Mouse (Mus musculus): ENCODE data around the gene Myl7. TPM values are rescaled to one million over a fixed set of nuclear protein-coding genes. Genes with fewer than 3 reads are reported as not detected.
"Not testable (repeated sequence)": the region's sequence is repeated elsewhere in the genome, so short reads cannot be mapped to it uniquely, and the experiment has no call there.

The Myl7 gene
- 0.61 and 0.92 TPM in 2 replicates for polyA plus RNA-seq (2012; rRNA removed)

DNA sequence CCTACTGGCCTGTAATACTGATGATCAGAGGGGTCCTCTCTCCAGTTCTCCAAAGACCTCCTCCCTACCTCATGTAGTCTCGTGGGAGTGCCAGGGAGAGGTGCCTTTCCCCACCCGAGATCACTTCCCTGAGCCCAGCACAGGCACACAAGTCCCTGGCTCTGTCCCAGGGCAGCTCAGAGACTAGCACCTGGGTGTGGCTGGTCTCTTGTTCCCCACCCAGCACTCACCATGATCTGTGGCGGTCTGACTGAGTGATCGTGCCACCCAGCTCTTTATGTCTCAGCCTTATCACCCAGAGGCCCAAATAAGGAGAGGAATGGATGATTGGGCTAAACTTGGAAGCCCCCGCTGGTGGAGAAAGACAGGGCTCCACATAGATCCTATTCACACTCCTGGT lies at the start of gene Myl7:
Gene Myl7, minus strand, starts transcription at position 252 of the 400 bp plus-strand sequence.
- no peak for DNase-seq (ENCODE audit: low read depth)

DNA sequence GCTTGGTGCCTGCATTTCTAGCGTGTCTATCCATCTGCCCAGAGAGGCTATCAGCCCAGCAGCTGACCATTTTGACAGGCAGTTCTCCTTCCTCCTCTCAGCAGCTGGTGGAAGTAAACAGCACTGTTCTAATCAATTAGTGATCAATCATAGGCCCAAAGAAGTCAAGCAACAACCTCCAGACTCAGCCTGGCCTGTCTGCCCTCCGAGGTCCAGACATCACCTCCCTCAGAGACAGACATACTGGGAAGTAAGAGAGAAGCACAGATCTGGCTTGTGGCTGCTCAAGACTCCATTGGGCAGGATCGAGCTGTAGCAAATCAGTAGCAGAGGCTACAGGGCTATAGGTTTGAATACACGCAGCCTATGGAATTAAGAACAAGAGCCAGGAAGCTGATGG lies 49.2 kb upstream of the Myl7 start:
- DNase-seq (ENCODE audit: low read depth): no peak

DNA sequence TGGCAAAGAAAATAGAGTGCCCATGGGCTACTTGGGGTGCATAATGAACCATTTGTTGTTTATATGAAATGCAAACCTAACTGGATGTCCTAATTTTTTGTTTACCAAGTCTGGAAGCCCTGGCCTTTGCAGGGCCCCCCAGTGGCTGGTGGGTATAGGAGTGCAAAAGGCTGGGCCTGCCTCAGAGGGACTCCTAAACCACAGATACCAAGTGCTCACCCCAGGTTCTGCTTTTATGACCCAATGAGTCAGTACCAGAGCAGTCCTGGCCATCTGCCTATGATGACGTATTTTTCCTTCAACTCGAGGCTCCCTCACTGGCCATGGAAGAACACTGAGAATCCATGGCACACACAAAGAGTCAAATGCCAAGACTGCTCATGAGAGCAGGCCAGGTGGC lies 46.5 kb upstream of the Myl7 start:
- DNase-seq (ENCODE audit: low read depth): no peak

DNA sequence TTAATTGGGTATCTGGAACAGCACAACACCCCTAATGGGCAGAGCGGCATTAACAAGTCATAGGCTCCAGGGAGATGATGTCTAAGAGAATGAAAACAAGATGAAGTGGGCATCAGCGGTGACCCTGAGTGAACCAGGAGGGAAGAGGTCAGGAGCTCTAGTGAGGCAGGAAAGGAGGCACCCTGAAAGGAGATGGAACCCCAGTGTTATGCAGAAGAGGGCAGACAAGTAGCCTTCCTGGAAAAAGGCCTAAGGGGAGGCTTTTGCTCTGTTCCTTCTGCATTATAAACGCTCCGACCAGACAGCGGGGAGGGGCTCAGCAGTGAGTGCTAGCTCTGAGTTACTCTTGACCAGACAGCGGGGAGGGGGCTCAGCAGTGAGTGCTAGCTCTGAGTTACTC lies 44.4 kb upstream of the Myl7 start:
- no peak for DNase-seq (ENCODE audit: low read depth)

DNA sequence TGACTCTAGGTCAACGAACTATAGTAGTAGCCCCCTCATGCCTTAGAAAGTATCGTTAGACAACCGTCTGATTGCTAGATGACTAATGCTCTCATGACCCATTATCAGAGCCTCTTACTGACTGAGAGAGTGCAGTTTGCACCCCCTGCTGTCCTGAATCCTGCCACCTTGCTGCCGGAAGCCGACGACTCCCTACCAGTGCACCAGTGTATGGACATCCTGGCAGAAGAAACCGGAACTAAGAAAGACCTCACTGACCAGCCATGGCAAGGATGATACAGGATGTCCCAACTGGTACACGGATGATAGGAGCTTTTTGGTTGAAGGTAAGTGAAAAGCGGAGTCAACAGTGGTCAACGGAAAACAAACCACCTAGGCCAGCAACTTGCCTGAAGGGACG lies 35.9 kb upstream of the Myl7 start:
- DNase-seq (ENCODE audit: low read depth): not testable (repeated sequence)

DNA sequence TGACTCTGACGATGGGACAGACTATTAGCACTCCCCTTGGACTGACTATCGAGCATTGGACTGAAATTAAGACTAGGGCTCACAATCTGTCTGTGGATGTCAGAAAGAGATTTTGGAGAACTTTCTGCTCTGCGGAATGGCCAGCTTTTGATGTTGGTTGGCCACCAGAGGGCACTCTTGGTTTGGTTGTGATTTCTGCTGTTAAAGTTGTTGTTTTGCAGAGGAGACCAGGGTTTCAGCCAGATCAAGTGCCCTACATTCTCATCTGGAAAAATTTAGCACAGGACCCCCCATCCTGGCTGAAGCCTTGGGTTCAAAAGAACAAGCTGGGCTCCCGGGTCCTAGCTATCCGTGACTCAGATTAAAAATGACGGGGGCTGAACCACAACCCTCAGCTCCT lies 33.4 kb upstream of the Myl7 start:
- not testable (repeated sequence) for DNase-seq (ENCODE audit: low read depth)

DNA sequence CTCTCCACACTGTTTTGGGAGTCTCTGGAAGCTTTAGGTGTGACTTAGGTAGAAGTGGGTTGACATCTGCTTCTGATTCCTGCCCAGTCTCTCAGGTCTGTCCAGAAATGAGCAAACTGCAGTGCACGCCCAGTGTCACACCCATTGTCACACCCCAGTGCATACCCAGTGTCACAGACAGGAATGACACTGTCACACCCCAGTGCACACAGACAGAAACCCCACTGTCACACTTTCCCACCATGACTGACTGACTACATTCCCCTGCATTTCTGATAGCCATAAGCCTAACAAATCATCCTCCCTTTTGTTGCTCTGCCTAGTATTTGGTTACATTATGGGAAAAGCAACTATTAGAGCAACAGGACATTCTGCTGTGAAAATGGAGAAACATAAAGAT lies 32.0 kb upstream of the Myl7 start:
- DNase-seq (ENCODE audit: low read depth): no peak

DNA sequence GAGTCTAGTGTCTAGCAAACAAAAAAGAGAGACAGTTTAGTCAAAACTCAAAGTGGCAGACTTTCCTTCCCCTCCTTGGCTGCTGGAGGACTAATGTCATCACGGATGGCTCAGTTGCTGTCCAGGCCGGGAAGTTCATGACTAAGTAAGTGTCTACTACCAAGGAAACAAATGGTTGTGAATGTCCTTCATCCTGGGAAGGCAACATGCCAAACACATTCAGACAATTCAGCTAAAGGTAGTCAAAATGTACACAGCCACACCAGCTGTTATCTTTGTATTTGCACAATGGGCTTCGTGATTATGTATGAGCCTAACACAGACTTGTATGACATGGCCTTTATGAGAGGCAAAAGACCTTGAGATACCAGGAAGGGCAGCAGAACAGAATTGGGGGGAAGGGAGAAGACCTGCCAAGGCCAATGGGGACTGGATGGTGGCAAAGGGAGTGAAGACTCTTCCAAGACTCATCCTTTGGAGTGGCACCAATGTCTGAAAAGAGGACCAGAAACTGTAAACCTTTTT lies 28.2 kb upstream of the Myl7 start:
- no peak for DNase-seq (ENCODE audit: low read depth)

DNA sequence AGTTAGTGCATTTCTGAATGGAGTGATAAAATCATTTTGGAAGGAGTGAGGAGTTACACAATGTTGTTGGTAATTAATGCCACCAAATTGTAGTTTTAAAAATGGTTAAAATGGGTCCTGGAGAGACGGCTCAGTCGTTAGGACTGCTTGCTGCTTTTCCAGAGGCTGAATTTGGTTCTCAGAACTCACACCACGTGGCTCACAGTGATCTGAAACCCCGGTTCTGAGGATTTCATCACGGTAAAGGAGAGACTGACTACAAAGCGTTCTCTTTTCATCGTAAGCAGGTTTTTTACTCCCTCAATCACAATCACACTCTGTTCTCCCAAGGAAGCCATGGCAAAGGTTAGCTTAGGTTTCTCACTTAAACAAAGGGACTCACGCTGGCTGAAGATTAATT lies 26.1 kb upstream of the Myl7 start:
- no peak for DNase-seq (ENCODE audit: low read depth)

DNA sequence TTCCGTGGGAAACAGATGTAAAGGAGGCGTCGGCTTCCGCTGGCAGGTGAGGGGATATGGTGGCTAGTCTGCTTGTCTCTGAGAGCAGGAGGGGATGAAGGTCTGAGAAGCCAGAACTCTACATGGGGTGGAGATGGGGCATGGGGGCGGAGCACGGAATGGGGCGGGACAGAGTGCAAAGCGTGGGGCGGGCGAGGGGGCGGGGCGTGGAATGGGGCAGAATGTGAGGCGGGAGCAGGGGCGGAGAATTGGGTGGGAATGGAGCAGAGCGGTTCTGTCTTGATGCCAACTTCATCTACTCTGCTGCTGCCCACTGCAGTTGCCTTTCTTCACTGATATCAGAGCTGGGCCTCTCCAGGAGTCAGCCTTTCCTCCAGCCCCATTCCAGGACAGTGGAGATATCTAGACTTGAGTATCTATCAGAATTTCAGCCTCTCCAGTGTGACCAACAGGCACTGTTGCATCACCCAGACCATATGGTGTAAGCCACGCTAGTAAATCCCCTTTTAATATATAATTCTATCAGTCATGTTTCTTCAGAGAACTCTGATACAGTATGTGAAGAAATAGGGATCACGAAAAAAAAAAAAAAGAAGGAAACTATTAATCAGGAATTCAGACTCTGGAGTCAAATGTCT lies 21.9 kb upstream of the Myl7 start:
- no peak for DNase-seq (ENCODE audit: low read depth)

DNA sequence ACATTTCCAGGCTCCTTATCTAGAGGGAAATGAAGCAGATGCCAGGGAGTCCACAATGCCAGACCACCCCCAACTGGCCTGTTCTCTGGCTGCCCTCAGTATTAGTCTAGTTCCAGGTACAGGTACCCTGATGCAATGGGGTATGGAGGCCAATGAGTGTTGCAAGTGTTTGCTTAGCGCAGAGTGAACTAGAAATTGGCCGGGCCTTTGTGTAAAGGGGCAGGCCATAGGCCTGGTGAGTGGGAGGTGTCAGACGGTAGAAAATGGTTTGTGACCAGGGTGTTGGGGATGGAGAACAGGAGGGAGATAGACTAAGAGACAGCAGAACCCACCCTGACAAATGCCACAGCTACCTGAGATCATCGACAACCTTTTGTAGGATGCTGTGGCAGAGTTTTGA lies 21.0 kb upstream of the Myl7 start:
- DNase-seq (ENCODE audit: low read depth): no peak

DNA sequence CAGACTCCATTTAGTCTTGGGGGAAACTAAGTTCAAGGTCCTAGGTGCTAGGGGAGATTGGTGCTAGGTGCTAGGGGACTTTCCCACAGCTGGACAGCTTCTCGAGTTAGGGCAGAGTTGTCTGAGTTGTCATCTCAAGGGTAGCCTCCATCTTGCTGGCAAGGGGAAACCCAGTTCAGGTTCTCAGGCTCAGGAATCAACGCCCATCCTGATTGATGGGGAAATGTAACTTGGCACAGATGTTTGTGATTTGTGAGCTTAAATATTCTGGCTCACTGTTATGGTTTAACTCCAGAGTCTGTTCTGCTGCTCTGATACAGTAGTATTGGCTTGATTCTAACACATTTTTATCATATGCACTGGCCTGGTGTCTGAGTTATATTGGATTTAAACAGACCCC lies 19.5 kb upstream of the Myl7 start:
- no peak for DNase-seq (ENCODE audit: low read depth)

DNA sequence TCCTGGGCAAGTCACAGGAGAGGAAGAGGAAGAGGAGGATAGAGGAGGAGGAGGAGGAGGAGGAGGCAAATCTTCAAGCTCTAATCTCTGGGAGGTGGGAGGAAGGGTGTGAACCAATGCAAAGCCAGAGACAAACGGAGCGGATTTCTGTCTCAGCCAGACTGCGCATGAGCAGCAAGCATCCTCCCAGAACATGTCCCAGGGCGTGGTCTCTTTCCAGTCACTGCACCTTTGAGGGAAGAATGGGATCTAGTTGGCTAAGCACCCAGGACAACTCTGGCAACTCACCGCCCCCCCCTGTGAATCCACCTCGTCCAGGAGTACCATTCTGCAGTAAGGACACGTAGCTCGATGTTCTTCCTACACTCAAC lies 17.6 kb upstream of the Myl7 start:
- no peak for DNase-seq (ENCODE audit: low read depth)

DNA sequence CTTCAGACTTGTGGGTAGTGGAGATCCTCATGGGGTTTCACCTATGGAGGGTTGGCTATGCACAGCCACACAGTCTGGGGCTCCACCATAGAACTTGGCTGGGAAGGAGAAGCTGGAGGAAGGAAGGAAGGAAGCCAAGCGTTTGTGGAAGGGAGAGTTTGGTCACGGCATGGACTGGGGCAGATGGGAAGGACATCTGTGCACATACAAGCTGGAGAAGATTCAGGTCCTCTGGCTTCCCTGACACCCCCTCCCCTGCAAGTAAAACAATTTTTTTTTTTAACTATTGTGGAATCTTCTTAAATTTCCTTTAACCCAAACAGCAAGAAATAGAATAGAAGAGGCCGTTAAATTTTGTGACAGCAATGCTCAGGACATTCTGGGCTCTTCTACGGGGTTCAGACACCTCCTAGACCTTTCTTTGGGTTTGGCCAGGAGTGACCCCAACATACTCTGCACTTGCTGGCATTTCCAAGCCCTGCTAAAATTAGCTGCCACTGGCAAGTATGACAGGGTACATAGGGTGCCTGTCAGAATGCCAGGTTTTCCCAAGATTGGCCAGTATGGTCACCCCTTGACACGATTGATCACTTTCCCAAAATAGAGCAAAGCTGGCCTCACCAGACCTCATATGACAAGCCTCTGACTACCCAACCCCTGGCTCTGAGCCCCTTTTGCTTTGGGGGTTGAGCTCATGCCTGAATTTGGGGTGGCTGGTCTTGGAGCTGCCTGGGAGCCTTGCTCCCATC lies 17.0 kb upstream of the Myl7 start:
- DNase-seq (ENCODE audit: low read depth): no peak

DNA sequence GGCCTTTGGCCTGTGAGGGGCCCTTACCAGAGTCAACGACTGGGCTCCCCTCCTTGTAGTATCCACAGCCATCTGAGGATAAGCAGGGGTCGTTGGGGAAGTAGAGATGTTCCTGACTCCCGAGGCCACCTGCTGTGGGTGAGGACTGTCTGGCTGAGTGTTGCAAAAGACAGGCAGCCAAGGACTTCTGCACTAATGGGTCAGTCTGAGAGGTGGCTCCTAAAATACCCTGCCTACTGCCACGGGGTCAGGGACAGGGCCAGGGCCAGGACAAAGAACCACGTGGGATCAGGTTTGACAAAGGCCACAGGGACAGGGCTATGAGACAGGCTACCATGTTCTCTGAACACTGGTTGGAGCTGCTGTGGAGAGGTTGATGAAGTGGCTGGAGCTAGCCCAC lies 16.4 kb upstream of the Myl7 start:
- DNase-seq (ENCODE audit: low read depth): no peak

DNA sequence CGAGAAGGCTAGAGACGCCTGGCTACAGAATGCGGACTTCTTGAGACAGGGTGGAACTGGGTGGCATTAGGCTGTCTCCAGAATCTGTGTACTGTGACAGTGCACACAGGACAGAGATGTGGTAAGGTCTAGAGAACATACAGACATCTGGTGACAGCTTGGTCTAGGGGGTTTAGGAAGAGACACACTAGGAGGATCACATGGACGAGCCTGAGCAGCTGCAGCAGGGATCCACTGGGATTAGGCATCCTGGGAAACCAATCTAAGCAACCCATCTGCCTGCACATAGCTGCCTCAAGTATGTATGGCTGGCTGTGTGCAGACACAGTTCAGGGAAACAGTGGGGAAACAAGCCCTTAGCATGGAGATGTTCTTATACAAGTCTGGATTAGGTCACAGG lies 15.4 kb upstream of the Myl7 start:
- DNase-seq (ENCODE audit: low read depth): no peak

DNA sequence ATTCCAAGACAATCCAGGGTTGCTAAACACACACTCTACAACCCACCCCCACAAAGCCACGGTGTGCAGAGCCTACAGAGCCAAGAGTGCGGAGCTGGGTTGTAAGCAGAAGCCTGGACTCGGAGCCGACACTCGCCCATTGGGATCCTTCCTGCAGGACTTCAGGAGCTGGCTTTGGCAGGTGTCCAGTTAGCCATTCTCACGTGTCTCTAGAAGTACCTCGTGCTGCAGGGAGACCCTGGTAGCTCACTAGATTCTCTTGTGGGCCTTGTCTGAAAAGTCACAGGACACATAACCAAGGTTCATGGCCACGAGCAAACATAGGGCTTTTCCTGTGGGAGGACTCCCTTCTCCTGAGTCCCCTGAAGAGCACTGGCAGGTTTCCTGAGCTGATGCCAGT lies 14.7 kb upstream of the Myl7 start:
- no peak for DNase-seq (ENCODE audit: low read depth)

DNA sequence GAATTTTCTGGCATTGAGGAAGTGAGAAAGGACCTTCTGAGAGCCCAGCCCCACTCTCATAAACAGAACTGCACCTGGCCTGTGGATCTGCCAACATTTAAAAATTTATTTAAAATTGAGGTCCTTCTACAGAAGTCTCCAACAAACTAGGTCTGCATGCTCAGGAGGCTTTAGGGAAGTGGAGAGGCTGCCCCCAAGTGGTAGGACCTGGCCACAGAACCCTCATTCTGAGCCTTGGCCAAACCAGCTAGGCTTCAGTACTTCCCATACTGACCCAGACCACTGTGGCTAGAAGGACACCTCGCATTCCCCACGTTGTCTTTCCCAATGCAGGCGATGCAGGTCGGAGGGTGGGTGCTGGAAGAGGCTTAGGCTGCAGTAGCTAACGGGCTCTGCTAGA lies 14.1 kb upstream of the Myl7 start:
- no peak for DNase-seq (ENCODE audit: low read depth)

DNA sequence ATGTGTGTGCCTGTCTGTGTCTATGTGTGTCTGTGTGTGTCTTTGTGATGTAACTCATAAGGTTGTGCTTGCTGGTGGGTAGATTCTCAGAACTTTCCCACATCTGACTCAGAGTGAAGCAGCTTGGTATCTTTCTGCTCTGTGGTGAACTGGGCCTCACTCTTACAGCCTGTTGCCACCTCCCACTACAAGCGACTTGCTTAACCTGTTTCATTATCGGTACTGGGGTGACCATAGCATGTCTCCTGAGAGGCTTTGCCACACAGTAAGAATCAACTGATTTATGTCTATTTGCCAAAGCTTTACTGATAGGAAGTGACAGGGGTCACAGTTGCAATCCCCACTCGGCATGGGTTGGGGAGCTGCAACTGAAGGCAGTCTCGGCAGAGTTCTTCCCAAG lies 10.1 kb upstream of the Myl7 start:
- no peak for DNase-seq (ENCODE audit: low read depth)

DNA sequence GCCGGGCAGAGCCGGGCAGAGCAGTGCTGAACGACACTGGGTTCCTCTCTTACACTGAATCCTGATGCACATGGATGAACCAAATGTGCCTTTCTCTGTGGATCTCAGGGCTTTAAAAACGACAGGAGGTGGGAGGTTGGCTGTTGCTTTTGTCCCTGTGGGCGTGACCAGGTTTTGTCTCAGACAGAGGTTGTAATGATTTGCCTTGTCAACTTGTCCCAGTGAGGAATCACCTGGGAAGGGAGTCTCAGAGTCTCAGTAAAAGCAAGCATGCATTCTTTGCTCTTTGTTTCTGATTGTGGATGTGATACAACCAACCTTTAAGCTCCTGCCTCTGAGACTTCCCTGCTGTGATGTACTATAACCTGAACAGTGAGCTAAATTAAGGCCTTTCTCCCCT lies 8.5 kb upstream of the Myl7 start:
- DNase-seq (ENCODE audit: low read depth): no peak

DNA sequence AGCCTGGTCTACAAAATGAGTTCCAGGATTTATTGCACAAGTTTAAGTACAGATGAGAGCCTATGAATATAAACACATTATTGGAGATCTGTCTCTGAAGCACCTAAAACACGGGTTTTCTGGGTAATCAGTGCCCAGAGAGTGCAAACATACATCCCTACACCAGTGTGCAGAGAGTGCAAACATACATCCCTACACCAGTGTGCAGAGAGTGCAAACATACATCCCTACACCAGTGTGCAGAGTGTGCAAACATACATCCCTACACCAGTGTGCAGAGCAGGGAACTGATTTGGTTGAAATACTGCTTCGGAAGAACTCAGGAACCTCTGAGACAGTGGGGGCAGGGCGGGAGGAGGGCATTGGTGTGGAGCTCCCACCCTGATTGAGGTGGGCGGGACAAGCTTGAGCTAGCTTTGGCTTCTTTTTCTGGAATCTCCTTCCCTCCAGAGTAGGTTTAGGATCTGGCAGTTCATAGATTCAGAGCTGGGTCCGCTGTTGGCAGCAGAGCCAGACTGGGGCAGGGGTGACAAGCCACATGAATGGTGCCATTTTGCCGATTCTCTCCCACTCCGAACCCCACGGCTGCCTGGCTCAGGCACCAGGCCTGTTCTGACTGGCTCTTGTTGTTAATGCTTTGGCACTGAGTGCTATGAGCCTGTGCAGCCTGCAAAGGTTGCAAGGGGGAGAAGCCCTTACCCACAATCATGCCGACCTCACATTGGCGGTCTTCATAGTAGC lies 7.4 kb upstream of the Myl7 start:
- no peak for DNase-seq (ENCODE audit: low read depth)

DNA sequence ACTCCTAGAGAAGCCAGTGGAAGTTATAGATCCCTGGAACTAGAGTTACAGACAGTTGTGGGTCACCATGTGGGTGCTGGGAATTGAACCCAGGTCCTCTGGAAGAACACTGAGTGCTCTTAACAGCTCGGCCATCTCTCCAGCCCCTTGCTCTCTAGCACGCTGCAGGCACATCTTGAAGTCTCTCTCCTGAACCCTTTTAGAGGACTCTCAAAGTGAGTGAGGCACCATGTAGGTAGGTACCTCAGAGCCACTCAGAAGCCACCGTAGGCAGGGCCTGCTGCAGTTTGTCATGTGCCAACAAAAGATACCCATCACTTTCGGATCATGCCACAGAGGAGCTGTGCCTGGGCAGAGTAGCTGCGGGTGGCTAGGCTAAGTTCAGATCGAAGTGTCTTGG lies 6.3 kb upstream of the Myl7 start:
- DNase-seq (ENCODE audit: low read depth): no peak

DNA sequence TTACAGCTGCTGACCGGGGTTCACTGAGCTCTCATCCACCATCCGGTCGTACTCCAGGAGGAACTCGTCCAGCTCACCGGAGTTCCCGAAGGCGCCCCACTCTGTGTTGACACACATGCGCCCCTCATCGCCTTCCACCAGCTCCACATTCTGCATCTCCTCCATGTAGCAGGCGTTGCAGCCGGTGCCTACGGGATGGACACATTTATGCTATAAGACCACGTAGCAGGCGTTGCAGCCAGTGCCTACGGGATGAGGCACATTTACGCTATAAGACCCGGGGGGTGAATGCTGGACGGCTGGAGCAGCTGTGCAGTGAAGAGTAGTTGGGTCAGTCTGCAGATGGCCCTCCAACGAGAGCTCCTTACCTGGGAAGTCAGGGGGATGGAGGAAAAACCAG lies 5.8 kb upstream of the Myl7 start:
- no peak for DNase-seq (ENCODE audit: low read depth)
